Mouse (Mus musculus): ENCODE measurements around the gene Etv4.

DNA sequence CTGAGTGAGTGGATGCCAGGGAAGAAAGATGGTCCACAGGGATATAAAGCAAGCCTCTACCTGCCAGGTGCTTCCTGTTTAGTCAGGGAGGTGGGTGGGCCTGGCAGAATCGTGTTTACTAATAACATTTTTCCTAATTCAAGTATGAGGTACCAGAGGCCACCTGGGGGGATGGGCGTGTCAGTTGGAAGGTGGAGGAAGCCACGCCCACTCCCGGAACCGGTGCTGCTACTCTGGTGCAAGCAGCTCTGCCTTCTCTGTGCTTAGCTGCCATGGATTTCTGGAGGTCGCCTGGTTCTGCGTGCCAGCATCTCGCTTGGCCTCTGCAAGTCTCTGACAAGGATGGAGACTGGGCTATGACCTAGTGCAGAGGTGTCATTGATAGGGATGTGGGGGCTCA is 12.9 kb upstream of the Etv4 start:
- no peak for TF ChIP-seq POLR2A (IDR thresholded peaks at IDR 0.05; ENCODE audit: low read depth, low read length)
- no peak for TF ChIP-seq CTCF (IDR thresholded peaks at IDR 0.05; ENCODE audit: borderline replicate concordance, insufficient read depth, low read length)

All from embryonic fibroblast, embryonic 13.5 days (primary cell).